ENCODE assay signal across 8 mouse cellular contexts in genomic region chr16:35489793-35490192, GRCm38 (mm10). TPM values are rescaled to one million over a fixed set of nuclear protein-coding genes. Genes with fewer than 3 reads are reported as not detected.
DNase-seq lines count a peak whose midpoint lies in the region; ATAC-seq and TF ChIP-seq lines count a peak whose summit lies in the region.

No protein-coding gene starts in this region.

- H3K9me3 ChIP-seq in hindbrain, embryonic 10.5 days, result no peaks in the 10 kb centered on the region

- no peaks in the 10 kb centered on the region for H3K36me3 ChIP-seq in C2C12 (ENCODE audit: control insufficient read depth, insufficient read depth)
- H3K36me3 ChIP-seq in hindbrain, embryonic 10.5 days, result no peaks in the 10 kb centered on the region

- ATAC-seq in frontal cortex, adult (ENCODE audit: low TSS enrichment), result no peak

- TF ChIP-seq CTCF in C2C12 (IDR thresholded peaks at IDR 0.05; ENCODE audit: control insufficient read depth, insufficient read depth, insufficient read length), result no peak

- DNase-seq in adrenal gland, adult 2 months, result peak; percentile 18
- no peak for DNase-seq in adrenal gland, adult 8-10 months
- no peak for DNase-seq in hindbrain, embryonic 10.5 days (ENCODE audit: low spot score)
- DNase-seq in lung, postnatal 4 days, result peak; percentile 17 to 20
- no peak for DNase-seq in embryo, embryonic 9.5 days (ENCODE audit: extremely low spot score)
- DNase-seq in left cerebral cortex, postnatal 14 days (ENCODE audit: low spot score in 2 of 2), result no peak

- peaks cover 61% of the 10 kb centered on the region for H3K4me1 ChIP-seq in hindbrain, embryonic 10.5 days (replicated peaks)

- H3K79me2 ChIP-seq in C2C12 (ENCODE audit: control insufficient read depth, insufficient read depth), result no peaks in the 10 kb centered on the region

- peak overlapping the region; percentile 89 for H3ac ChIP-seq in C2C12 (ENCODE audit: control insufficient read depth, insufficient read length, low read depth)

- H3K79me3 ChIP-seq in C2C12 (ENCODE audit: low read depth), result no peaks in the 10 kb centered on the region

- peaks cover 3% of the 10 kb centered on the region for H3K27me3 ChIP-seq in C2C12 (ENCODE audit: control insufficient read depth, insufficient read depth, insufficient read length)
- peaks cover 19% of the 10 kb centered on the region for H3K27me3 ChIP-seq in hindbrain, embryonic 10.5 days (ENCODE audit: insufficient read depth, poor library complexity, severe bottlenecking)

- intact Hi-C loops in left cerebral cortex, postnatal 14 days (cut with DNase I), result loop anchor here (10.0 kb wide), 1 partner anchor 65 kb away; no protein-coding TSS in a partner anchor

- peak overlapping the region; percentile 52 for H3K4me3 ChIP-seq in C2C12 (ENCODE audit: insufficient read depth, poor library complexity, severe bottlenecking)
- peak overlapping the region; percentile 93 for H3K4me3 ChIP-seq in hindbrain, embryonic 10.5 days

- 11% methylated on average over 10 of the region's 10 CpGs for WGBS in hindbrain, embryonic 10.5 days

- peak overlapping the region; percentile 87 for H3K27ac ChIP-seq in hindbrain, embryonic 10.5 days

TF ChIP-seq in C2C12, 6 proteins besides CTCF, POLR2A, EP300 and RAD21:
- TF ChIP-seq MYOG (IDR thresholded peaks at IDR 0.05; ENCODE audit: control insufficient read depth, extremely low read depth, insufficient read length) (no peak), MYOD1 (IDR thresholded peaks at IDR 0.05; ENCODE audit: control insufficient read depth, insufficient read length, low read depth) (no peak), MAX (IDR thresholded peaks at IDR 0.05) (no peak)

RNA-seq across cellular contexts. Expression of gene Pdia5, which starts 0.9 kb away (rescaled TPM):
- total RNA-seq in adrenal gland, adult 2 months (2021), result 10 to 100 TPM; 15.6 to 20.8 TPM
- polyA plus RNA-seq in adrenal gland, adult 2 months (2012; rRNA removed), result 4.3 and 5.1 TPM in 2 replicates
- 10 to 100 TPM; 16.0 to 27.1 (median 22.4) TPM for total RNA-seq in adrenal gland, adult 8-10 months (2022)
- polyA plus RNA-seq in C2C12 (2012; fragmentation: generic; extraction: Trizol), result 18.0 TPM
- 23.0 and 28.2 TPM in 2 replicates for polyA plus RNA-seq in hindbrain, embryonic 10.5 days (2016; fragmentation: Nextera tagmentation; extraction: Ambion mirVana)
- total RNA-seq in left cerebral cortex, postnatal 14 days (2021), result 1 to 10 TPM; 3.8 to 4.3 TPM

RNA-seq across cellular contexts. Expression of gene Sema5b, which starts 51.2 kb away (rescaled TPM):
- 1 to 10 TPM; 1.5 to 8.3 TPM for total RNA-seq in adrenal gland, adult 2 months (2021)
- polyA plus RNA-seq in adrenal gland, adult 2 months (2012; rRNA removed), result 48.9 and 89.9 TPM in 2 replicates
- total RNA-seq in adrenal gland, adult 8-10 months (2022), result 10 to 100 TPM in 2 of 4 experiments, 1 to 10 TPM in 2; 1.1 to 33.5 (median 15.4) TPM
- not detected for polyA plus RNA-seq in C2C12 (2012; fragmentation: generic; extraction: Trizol)
- polyA plus RNA-seq in hindbrain, embryonic 10.5 days (2016; fragmentation: Nextera tagmentation; extraction: Ambion mirVana), result 45.7 and 57.8 TPM in 2 replicates
- total RNA-seq in left cerebral cortex, postnatal 14 days (2021), result 10 to 100 TPM; 17.3 to 21.7 TPM

Comparison
In these comparisons a context has a peak if more than half of its experiments do, and no peak if none do; other contexts are left out.
1. DNase-seq: peak in adrenal gland, adult 2 months (single experiment) and lung, postnatal 4 days (2 of 2); none in adrenal gland, adult 8-10 months (single experiment), hindbrain, embryonic 10.5 days (single experiment), embryo, embryonic 9.5 days (single experiment) and left cerebral cortex, postnatal 14 days (0 of 2).